Mouse (Mus musculus) adrenal gland, postnatal 0 days (tissue): ENCODE data around the gene Ces2e. TPM values are rescaled to one million over a fixed set of nuclear protein-coding genes. Genes with fewer than 3 reads are reported as not detected.

Experiments
- polyA plus RNA-seq: library from polyadenylated mRNA; unstranded; fragments of >200 nt; fragmentation: Nextera tagmentation; extraction: Ambion mirVana; gene quantifications from 2 replicates; pipeline ENCODE4 v1.2.1, GENCODE M21; 2015

Ces2e gene
- polyA plus RNA-seq = 0.99 and 2.2 TPM in 2 replicates

GRCm38 (mm10) chr8:104925972-104926596, at the start of gene Ces2e:
Gene Ces2e, plus strand, starts transcription at chr8:104926260.

GRCm38 (mm10) chr8:104947056-104947455, 21.0 kb downstream of the Ces2e start, which contains the start of gene Ces2f:
Gene Ces2f, plus strand, starts transcription at chr8:104947356.

GRCm38 (mm10) chr8:104961537-104961961, 35.5 kb downstream of the Ces2e start, which contains the start of gene Ces2g:
Gene Ces2g, plus strand, starts transcription at chr8:104961718.

Other genes with a start within 250 kb of the Ces2e start
- gene Ces2a, start 192.3 kb upstream of the Ces2e start, polyA plus RNA-seq = 3.0 and 3.2 TPM in 2 replicates
- 0.11 and 0.14 TPM in 2 replicates for gene Ces2b, start 94.7 kb upstream of the Ces2e start, polyA plus RNA-seq
- gene Ces2c, start 79.2 kb upstream of the Ces2e start, polyA plus RNA-seq = 0.14 TPM in 1 of 2 replicates, not detected in the other
- not detected in 2 replicates for gene Ces2f, start 21.1 kb downstream of the Ces2e start, polyA plus RNA-seq
- gene Ces2g, start 35.5 kb downstream of the Ces2e start, polyA plus RNA-seq = 5.8 and 7.3 TPM in 2 replicates
- gene Ces2h, start 74.6 kb downstream of the Ces2e start, polyA plus RNA-seq = not detected in 2 replicates
- 1.4 and 1.5 TPM in 2 replicates for gene Ces3a, start 122.3 kb downstream of the Ces2e start, polyA plus RNA-seq
- gene Ces3b, start 157.5 kb downstream of the Ces2e start, polyA plus RNA-seq = not detected in 2 replicates
- not detected in 2 replicates for gene Ces4a, start 205.5 kb downstream of the Ces2e start, polyA plus RNA-seq
- 46.7 and 52.1 TPM in 2 replicates for gene Cbfb, start 244.4 kb downstream of the Ces2e start, polyA plus RNA-seq